Mouse (Mus musculus) erythroblast, embryonic 14.5 days (primary cell): ENCODE data around the gene Osbp.

Experiments used
- GATA1 ChIP-seq: IDR thresholded peaks from 2 replicates; pipeline ENCODE4 v1.6.1; 2012; ENCODE audit warnings: low read length, inconsistent platforms, mixed read lengths
- TAL1 ChIP-seq: IDR thresholded peaks from 3 replicates; pipeline ENCODE4 v1.6.1; 2012; ENCODE audit warnings: low read length, inconsistent platforms, mixed read lengths

DNA sequence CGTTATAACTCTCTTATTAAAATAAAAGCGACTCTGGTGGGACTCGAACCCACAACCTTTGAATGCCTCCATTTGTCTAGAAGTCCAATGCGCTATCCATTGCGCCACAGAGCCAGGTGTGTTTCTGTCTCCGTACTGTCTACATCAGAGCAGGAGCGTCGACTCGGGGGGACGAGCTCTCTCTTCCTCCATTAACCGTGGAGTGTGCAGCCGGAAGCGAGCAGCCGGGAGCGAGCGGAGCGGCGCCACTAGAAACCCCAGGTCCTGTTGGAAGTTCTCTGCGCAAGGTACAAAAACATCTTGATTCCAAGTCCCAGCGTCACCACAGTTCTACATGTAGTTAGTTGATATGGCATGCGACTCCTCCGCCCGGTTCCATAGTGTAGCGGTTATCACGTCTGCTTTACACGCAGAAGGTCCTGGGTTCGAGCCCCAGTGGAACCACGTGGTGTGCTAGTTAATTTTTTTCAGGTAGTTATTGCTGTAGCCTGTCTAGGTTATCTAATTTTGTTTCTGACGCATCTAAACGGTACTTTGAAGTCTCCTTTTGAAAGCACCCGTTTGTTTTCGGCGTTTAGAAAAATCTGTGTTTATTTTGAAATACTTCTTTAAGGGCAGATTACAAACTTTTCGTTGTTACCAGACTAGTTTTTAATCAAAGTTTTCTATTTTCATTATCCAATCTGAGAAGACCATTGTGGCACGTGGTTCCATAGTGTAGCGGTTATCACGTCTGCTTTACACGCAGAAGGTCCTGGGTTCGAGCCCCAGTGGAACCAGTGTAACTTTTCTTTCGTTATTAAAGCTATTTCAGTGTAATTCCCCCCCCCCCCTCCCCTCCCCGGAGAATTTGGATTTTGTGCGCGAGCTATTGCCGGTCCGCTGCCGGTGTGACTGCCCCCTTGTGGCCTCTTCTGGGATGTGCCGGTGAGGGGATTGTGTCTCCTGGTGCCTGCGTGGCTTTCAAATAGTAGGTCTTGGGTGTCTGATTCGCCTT, 46.1 kb downstream of the Osbp start:
- TF ChIP-seq TAL1 (no peak), GATA1 (no peak)
